10 mouse cellular contexts compared by ENCODE assay signal in the genomic region with DNA sequence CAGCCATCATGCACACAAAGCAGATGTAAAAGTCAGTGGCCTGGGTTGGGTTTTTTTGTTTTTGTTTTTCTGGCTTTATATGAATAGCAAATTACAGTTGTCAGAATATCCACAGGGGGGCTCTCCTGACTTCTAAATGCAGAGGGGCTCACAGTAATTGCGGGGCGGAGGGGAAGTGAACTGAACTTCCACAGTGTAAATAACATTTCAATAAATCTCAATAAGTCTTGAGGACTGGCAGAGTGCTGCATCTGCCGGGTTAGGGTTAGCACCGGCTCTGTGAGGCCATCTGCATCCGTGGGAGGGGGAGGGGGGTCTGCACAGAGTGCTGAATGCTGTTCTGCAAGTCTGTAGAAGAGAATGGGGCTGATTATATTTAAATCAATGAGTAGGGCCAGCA. TPM values are rescaled to one million over a fixed set of nuclear protein-coding genes. Genes with fewer than 3 reads are reported as not detected.
DNase-seq lines count a peak whose midpoint lies in the region; ATAC-seq lines count a peak whose summit lies in the region.
"Had no signal": no experiment of that assay in that cellular context is flagged by ENCODE, and none has a peak within 500 bp of the region (broad histone marks: within the 10 kb centered on the region; RNA-seq: fewer than 3 reads in every experiment).

No protein-coding gene starts in this region.

- intact Hi-C loops in gastrocnemius, postnatal 36 days (cut with DNase I): no loop called here

- no peaks in the 10 kb centered on the region for H3K27me3 ChIP-seq in intestine, embryonic 14.5 days (replicated peaks; ENCODE audit: control insufficient read depth, insufficient read depth, low read length)
- H3K27me3 ChIP-seq in intestine, embryonic 15.5 days (replicated peaks): no peaks in the 10 kb centered on the region
- no peaks in the 10 kb centered on the region for H3K27me3 ChIP-seq in hindbrain, embryonic 13.5 days
- H3K27me3 ChIP-seq in midbrain, embryonic 10.5 days (ENCODE audit: low read depth, poor library complexity, severe bottlenecking): no peaks in the 10 kb centered on the region

- H3K4me2 ChIP-seq in intestine, embryonic 14.5 days (ENCODE audit: low read length): no peak overlapping the region
- no peak overlapping the region for H3K4me2 ChIP-seq in intestine, embryonic 15.5 days (replicated peaks)
- no peak overlapping the region for H3K4me2 ChIP-seq in hindbrain, embryonic 13.5 days

- peaks cover 13% of the 10 kb centered on the region for H3K4me1 ChIP-seq in intestine, embryonic 14.5 days (replicated peaks; ENCODE audit: control insufficient read depth, insufficient read depth, low read length)
- 0 out of 2 replicates have a peak, but pooled peaks cover 2% of the 10 kb centered on the region for H3K4me1 ChIP-seq in intestine, embryonic 15.5 days (replicated peaks)
- H3K4me1 ChIP-seq in hindbrain, embryonic 13.5 days (replicated peaks): peaks cover 27% of the 10 kb centered on the region
- H3K4me1 ChIP-seq in midbrain, embryonic 10.5 days: peaks cover 31% of the 10 kb centered on the region

- H3K4me3 ChIP-seq in intestine, embryonic 14.5 days (ENCODE audit: low read depth, low read length): no peak overlapping the region
- H3K4me3 ChIP-seq in intestine, embryonic 15.5 days (replicated peaks): no peak overlapping the region
- no peak overlapping the region for H3K4me3 ChIP-seq in hindbrain, embryonic 13.5 days
- H3K4me3 ChIP-seq in midbrain, embryonic 10.5 days: no peak overlapping the region

- no peaks in the 10 kb centered on the region for H3K9me3 ChIP-seq in intestine, embryonic 14.5 days (ENCODE audit: control insufficient read depth, low read length)
- no peaks in the 10 kb centered on the region for H3K9me3 ChIP-seq in intestine, embryonic 15.5 days
- H3K9me3 ChIP-seq in hindbrain, embryonic 13.5 days: no peaks in the 10 kb centered on the region
- H3K9me3 ChIP-seq in midbrain, embryonic 10.5 days (replicated peaks): no peaks in the 10 kb centered on the region

- DNase-seq in intestine, embryonic 14.5 days (ENCODE audit: low spot score): peak; percentile 70
- peak; percentile 70 for DNase-seq in ZHBTc4 (ENCODE audit: low read depth, low spot score)
- peak; percentile 29 for DNase-seq in midbrain, embryonic 10.5 days (ENCODE audit: low spot score)
- no peak for DNase-seq in MN1 (ENCODE audit: low spot score)
- no peak for DNase-seq in gastrocnemius, postnatal 36 days
- no peak for DNase-seq in ovary, postnatal 14 days (ENCODE audit: low spot score)

- H3K9ac ChIP-seq in intestine, embryonic 14.5 days (ENCODE audit: low read length): no peak overlapping the region
- no peak overlapping the region for H3K9ac ChIP-seq in intestine, embryonic 15.5 days
- no peak overlapping the region for H3K9ac ChIP-seq in hindbrain, embryonic 13.5 days

- no peaks in the 10 kb centered on the region for H3K36me3 ChIP-seq in intestine, embryonic 14.5 days (ENCODE audit: control insufficient read depth, insufficient read depth, low read length)
- no peaks in the 10 kb centered on the region for H3K36me3 ChIP-seq in intestine, embryonic 15.5 days
- H3K36me3 ChIP-seq in hindbrain, embryonic 13.5 days: no peaks in the 10 kb centered on the region
- H3K36me3 ChIP-seq in midbrain, embryonic 10.5 days: no peaks in the 10 kb centered on the region

- peak; percentile 50; the same call in 1 of the 2 replicates for ATAC-seq in intestine, embryonic 14.5 days (replicated peaks; ENCODE audit: low FRiP score, low TSS enrichment, low read depth)
- no peak for ATAC-seq in intestine, embryonic 15.5 days
- peak; percentile 41; the same call in 1 of the 2 replicates for ATAC-seq in hindbrain, embryonic 13.5 days (ENCODE audit: low FRiP score)

- 1% methylated on average over 5 of the region's 5 CpGs for WGBS in intestine, embryonic 14.5 days
- WGBS in intestine, embryonic 15.5 days: 4% methylated on average over 5 of the region's 5 CpGs
- 5% methylated on average over 5 of the region's 5 CpGs for WGBS in hindbrain, embryonic 13.5 days
- 26% methylated on average over 5 of the region's 5 CpGs for WGBS in midbrain, embryonic 10.5 days

- H3K27ac ChIP-seq in intestine, embryonic 14.5 days (ENCODE audit: low read depth): no peak overlapping the region
- no peak overlapping the region for H3K27ac ChIP-seq in intestine, embryonic 15.5 days
- no peak overlapping the region for H3K27ac ChIP-seq in hindbrain, embryonic 13.5 days
- H3K27ac ChIP-seq in midbrain, embryonic 10.5 days (replicated peaks): peak overlapping the region; percentile 53; the same call in 1 of the 2 replicates
- H3K27ac ChIP-seq: macrophage had no signal

RNA-seq across cellular contexts. Expression of a gene that starts 50.3 kb away (rescaled TPM):
- polyA plus RNA-seq in intestine, embryonic 14.5 days (2014; fragmentation: Nextera tagmentation; extraction: Ambion mirVana): 4.2 and 4.3 TPM in 2 replicates
- polyA plus RNA-seq in intestine, embryonic 15.5 days (2015; fragmentation: Nextera tagmentation; extraction: Ambion mirVana): 5.7 and 5.9 TPM in 2 replicates
- polyA plus RNA-seq in hindbrain, embryonic 13.5 days (2015; fragmentation: Nextera tagmentation; extraction: Ambion mirVana): 41.3 and 42.8 TPM in 2 replicates
- 18.6 and 22.4 TPM in 2 replicates for polyA plus RNA-seq in midbrain, embryonic 10.5 days (2016; fragmentation: Nextera tagmentation; extraction: Ambion mirVana)
- total RNA-seq in gastrocnemius, postnatal 36 days (2021): 1 to 10 TPM in 1 of 2 experiments, under 1 TPM in 1; 0.96 to 1.2 TPM
- total RNA-seq: MEL had no signal

Comparison
In these comparisons a context has a peak if more than half of its experiments do, and no peak if none do; other contexts are left out.
1. DNase-seq: peak in intestine, embryonic 14.5 days (single experiment), ZHBTc4 (single experiment) and midbrain, embryonic 10.5 days (single experiment); none in MN1 (single experiment), gastrocnemius, postnatal 36 days (0 of 2) and ovary, postnatal 14 days (single experiment).